Mouse (Mus musculus) megakaryocyte, embryonic 14.5 days (primary cell): ENCODE data around the gene Zfp39. TPM values are rescaled to one million over a fixed set of nuclear protein-coding genes. Genes with fewer than 3 reads are reported as not detected.
A peak's percentile ranks its signal among the peaks of the same experiment; 100 is the strongest.

Experiments used
- H3K27me3 ChIP-seq: replicated peaks from 2 replicates; pipeline ENCODE3; 2012; ENCODE audit warnings: inconsistent platforms
- H3K36me3 ChIP-seq: replicated peaks from 2 replicates; pipeline ENCODE3; 2012; ENCODE audit warnings: low read length, inconsistent platforms, mixed read lengths
- H3K4me1 ChIP-seq: 2 replicates; pipeline ENCODE4 v1.6.1; 2012; ENCODE audit warnings: inconsistent platforms
- H3K4me3 ChIP-seq: replicated peaks from 2 replicates; pipeline ENCODE3; 2012; ENCODE audit warnings: moderate library complexity, mild to moderate bottlenecking, inconsistent platforms
- H3K9me3 ChIP-seq: 2 replicates; pipeline ENCODE4 v1.6.1; 2012; ENCODE audit warnings: inconsistent platforms
- FLI1 ChIP-seq: IDR thresholded peaks from 2 replicates; pipeline ENCODE4 v1.6.1; 2012; ENCODE audit warnings: low read length, inconsistent platforms, mixed read lengths
- GATA1 ChIP-seq: IDR thresholded peaks from 3 replicates; pipeline ENCODE4 v1.6.1; 2012; ENCODE audit warnings: mixed read lengths, low read length, inconsistent platforms, borderline replicate concordance
- polyA plus RNA-seq: library from polyadenylated mRNA; stranded (reverse); fragments of >175 nt; gene quantifications from 2 replicates; pipeline ENCODE4 v1.2.3, GENCODE M21; 2012; ENCODE audit warnings: low replicate concordance; ENCODE audit not compliant: insufficient read depth

The Zfp39 gene
- 0.11 TPM in 1 of 2 replicates, not detected in the other for polyA plus RNA-seq

DNA sequence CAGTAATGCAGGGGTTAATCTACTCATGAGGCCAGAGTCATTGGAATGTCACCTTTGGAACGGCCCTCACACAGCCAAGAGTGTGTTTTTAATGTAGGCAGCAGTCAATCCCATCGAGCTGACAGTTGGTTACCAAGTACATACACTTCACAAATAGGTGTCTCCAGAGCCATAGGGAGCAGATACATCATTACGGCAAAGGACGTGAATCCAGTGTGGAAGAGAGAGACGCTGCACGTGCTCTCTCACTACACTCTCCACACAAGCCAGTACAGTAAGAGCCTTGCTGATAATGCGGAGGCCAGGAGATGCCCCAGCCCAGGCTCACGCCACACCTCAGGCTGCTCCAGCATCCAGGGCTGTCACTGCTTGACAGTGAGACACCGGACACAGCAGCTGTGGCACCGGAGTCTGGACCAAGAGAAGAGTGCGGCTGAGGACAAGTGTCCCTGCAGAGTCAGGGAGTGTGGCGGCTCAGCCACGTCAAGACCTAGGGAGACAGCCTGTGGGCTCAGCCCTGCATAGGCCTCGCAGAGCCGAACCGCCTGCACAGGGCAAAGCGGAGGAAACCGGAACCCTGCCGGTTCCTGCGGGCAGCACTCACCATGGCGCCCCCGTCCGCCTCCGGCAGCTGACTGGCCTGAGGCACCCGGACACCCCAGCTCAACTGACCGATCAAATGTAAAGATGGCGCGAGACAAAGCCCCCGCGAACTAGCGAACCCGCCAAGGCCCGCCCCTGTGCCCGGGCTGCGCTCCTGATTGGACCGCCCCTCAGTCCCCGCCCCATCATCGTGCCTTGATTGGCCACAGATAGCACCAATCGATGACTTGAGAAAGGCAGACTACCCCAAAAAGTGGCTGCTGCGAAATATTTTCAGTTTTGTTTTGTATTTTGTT lies at the start of gene Zfp39:
Gene Zfp39, minus strand, starts transcription at position 715 of the 899 bp plus-strand sequence.
- H3K4me3 ChIP-seq: peak within 1 kb of the TSS; percentile 92
- H3K9me3 ChIP-seq: no peaks in the 10 kb centered on the region
- H3K36me3 ChIP-seq: peaks cover 36% of the 10 kb centered on the region
- H3K4me1 ChIP-seq: peaks cover 23% of the 10 kb centered on the region
- TF ChIP-seq GATA1 (no peak), FLI1 (no peak)
- peaks cover 8% of the 10 kb centered on the region for H3K27me3 ChIP-seq

DNA sequence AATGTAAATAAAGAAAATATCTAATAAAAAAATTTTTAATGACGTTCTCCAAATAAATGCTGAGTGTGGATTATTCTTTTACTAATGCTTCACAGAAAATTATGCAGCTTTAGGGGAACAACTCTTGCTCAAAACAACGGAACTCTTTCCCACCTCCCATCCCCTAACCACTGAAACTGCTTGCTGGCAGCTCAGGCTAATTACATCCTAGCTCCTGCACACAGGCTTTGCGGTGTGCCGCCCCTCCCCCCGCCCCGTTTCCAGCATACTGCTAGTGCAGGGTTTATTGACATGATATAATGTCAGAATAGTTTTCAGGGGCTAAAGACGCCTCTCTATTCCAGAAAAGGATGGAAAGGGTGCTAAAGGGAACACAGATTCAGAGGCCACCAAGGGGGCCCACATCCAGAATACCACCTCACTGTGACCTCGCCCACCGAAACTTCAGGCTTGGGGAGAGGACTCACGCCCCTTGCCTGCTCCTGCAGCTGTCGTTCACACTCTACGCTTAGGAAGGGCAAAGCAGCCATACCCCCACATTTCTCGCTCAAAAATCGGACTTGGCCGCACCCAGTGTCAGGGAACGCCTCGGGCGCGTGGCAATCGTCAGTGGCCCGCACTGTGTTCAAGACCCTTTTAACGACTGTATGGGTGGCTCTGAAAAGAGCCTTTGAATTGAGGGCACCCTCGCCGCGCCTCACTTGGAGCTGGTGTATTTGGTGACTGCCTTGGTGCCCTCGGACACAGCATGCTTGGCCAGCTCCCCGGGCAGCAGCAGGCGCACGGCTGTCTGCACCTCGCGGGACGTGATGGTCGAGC lies 49.5 kb upstream of the Zfp39 start:
- TF ChIP-seq FLI1: no peak
- peaks cover 47% of the 10 kb centered on the region for H3K4me1 ChIP-seq
- H3K36me3 ChIP-seq: peaks cover 20% of the 10 kb centered on the region
- H3K4me3 ChIP-seq: peak overlapping the region; percentile 92
- H3K9me3 ChIP-seq: no peaks in the 10 kb centered on the region
- peaks cover 32% of the 10 kb centered on the region for H3K27me3 ChIP-seq

DNA sequence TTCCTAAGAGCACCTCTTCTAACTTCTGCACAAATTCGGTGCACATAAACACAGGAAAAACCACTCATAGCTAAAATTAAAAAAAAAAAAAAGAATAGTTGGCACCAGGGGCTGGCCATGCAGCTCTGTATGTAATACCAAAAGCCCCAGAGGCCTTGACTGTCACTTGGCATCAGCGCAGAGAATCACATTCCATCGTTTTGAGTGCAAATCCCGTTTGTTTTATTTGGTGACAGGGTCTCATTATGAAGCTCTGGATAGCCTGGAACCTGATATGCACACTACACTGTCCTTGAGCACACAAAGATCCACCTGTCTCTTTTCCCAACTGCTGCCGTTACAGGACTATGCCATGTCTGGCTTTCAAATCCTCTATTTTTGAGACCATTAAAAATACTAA lies 47.2 kb upstream of the Zfp39 start:
- Histone ChIP-seq H3K36me3 (peaks cover under 1% of the 10 kb centered on the region), H3K4me1 (peaks cover 38% of the 10 kb centered on the region), H3K4me3 (no peak overlapping the region), H3K27me3 (peaks cover 47% of the 10 kb centered on the region), H3K9me3 (no peaks in the 10 kb centered on the region)
- TF ChIP-seq FLI1 (no peak), GATA1 (no peak)

DNA sequence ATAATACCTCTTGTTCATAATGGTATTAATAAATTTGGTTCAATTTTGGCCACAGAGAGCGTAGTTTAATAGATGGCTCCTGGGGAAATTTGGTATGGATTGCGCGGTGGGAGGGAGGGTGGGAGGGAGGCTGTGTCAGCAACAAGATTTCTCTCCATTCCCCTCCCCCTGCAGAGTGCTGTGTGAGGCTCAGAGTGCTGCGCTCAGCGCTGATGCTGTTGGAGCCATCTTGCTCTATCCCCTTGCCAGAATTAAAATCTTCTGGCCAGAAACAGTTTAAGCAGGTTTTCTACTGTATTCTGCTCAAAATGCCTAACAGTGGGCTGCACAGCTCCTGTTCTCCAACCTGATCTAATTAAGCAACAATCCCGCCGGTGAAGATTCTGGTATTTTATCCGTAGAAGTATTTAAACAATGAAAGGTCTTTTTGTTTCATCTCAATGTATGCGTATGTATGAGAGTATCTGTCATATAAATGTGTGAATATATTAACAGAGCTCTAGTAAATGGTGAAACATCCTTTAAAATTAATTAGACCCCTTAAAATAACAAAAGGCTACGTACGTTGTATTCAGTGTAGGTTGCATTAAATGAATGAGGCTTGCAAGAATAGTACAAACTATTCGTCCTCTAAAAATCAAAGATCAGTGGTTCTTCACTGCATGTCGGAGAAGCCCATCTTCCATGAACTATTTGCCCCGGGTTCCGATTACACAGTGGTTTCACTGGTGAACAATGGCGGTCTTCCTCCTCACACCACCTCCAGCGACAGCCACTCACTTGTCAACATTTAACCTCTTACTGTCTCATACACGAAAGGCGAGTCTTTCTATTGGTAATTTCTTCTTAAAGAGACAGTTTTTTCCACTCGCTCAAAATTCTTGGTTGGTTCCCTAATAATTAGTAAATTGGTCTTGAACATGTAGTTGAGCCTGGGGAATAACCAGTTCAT lies 45.7 kb upstream of the Zfp39 start:
- peaks cover 30% of the 10 kb centered on the region for H3K4me1 ChIP-seq
- H3K27me3 ChIP-seq: peaks cover 61% of the 10 kb centered on the region
- H3K4me3 ChIP-seq: peak overlapping the region; percentile 66
- TF ChIP-seq GATA1 (no peak), FLI1 (no peak)
- H3K36me3 ChIP-seq: no peaks in the 10 kb centered on the region
- no peaks in the 10 kb centered on the region for H3K9me3 ChIP-seq

DNA sequence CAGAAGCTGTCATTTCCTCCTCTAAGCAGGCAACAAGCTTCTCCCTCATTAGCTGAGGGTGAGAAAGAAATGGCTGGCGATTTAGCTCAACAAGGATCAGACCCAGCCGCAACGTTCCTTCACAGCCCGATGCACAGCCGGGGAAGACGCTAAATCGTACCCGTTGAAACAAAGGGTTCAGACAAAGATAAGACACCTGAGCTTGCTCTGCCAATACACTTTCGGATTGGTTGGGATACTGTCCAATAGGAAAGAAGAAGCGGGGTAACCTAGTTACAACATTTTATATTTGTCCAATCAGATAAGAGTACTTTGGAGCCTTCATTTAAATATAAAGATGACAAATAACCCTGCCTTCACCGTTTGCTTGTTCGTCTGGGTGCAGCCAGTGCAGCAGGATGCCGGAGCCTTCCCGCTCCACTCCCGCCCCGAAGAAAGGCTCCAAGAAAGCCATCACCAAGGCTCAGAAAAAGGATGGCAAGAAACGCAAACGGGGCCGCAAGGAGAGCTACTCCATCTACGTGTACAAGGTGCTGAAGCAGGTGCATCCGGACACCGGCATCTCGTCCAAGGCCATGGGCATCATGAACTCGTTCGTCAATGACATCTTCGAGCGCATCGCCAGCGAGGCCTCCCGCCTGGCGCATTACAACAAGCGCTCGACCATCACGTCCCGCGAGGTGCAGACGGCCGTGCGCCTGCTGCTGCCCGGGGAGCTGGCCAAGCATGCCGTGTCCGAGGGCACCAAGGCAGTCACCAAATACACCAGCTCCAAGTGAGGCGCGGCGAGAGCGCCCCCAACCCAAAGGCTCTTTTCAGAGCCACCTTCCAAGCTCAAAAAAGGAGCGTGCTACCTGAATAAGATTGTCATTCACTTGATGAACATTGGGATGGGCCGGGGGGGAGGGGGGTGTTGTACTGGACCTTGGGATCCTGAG lies 44.8 kb upstream of the Zfp39 start, which contains the start of gene Hist3h2ba:
Gene Hist3h2ba, plus strand, starts transcription at position 379 of the 938 bp plus-strand sequence.
- TF ChIP-seq GATA1 (no peak), FLI1 (no peak)
- Histone ChIP-seq H3K4me1 (peaks cover 31% of the 10 kb centered on the region), H3K27me3 (peaks cover 69% of the 10 kb centered on the region)

DNA sequence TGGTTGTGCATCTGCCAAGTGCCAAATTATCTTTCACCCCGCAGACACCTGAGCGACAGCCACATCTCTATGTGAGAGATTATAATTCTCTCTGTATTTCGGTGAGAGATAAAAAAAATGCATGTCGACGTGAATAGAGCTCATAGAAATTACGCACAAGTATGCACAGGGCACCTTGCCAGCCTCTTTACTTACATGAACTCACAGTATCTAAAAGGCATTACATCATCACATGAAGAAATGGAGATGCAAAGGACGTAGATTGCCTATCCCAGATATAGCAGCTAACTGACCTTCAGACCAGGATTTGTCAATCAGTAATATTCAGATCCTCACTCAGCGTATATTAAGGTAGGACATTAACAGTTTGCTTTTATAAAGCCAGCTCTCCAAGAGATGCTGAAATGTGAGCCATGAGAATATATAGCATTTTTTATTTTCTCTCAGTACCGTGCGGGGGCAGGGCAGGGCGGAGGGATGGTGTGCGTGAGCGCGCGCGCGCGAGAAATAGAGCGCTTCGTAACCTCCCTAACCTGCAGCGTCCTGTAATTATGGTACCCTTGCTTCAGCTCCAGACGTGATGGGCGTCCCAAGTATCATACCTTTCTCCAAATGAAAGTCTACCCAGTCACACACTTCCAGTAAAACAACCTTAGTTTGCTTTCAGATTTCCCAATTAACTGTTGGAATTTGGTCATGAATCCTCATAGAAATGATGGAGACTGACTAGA lies 43.9 kb upstream of the Zfp39 start:
- Histone ChIP-seq H3K27me3 (peaks cover 73% of the 10 kb centered on the region), H3K4me3 (peak overlapping the region; percentile 87)
- no peak for TF ChIP-seq FLI1
- no peak for TF ChIP-seq GATA1

More for the DNA sequence above, 44.8 kb upstream of the Zfp39 start, which contains the start of gene Hist3h2ba:
- Histone ChIP-seq H3K9me3 (no peaks in the 10 kb centered on the region), H3K4me3 (peak within 1 kb of the TSS; percentile 87), H3K36me3 (no peaks in the 10 kb centered on the region)

DNA sequence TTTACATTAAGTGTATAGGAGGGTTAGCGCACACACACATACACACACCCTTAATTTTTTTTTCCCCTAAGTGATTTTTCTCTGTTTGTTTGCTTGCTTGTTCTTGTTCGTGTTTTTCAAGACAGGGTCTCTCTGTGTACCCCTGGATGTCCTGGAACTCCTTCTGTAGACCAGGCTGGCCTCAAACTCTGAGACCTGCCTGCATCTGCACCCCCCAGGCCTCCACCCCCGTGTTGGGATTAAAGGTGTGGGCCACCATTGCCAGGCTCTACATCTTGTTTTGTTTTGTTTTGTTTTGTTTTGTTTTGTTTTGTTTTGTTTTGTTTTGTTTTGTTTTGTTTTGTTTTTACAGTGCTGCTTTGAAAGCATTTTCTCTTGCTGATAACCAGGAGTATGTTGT lies 43.3 kb upstream of the Zfp39 start:
- peaks cover 26% of the 10 kb centered on the region for H3K4me1 ChIP-seq
- H3K9me3 ChIP-seq: no peaks in the 10 kb centered on the region
- H3K4me3 ChIP-seq: no peak overlapping the region
- peaks cover 76% of the 10 kb centered on the region for H3K27me3 ChIP-seq
- TF ChIP-seq FLI1 (no peak), GATA1 (no peak)
- no peaks in the 10 kb centered on the region for H3K36me3 ChIP-seq

More for the DNA sequence above, 43.9 kb upstream of the Zfp39 start:
- H3K36me3 ChIP-seq: no peaks in the 10 kb centered on the region
- H3K9me3 ChIP-seq: no peaks in the 10 kb centered on the region
- H3K4me1 ChIP-seq: peaks cover 27% of the 10 kb centered on the region
